ENCODE assay signal across 11 mouse cellular contexts in genomic region chr13:58472455-58472854, GRCm38 (mm10).
DNase-seq lines count a peak whose midpoint lies in the region; ATAC-seq and TF ChIP-seq lines count a peak whose summit lies in the region.
"Had no signal": no experiment of that assay in that cellular context is flagged by ENCODE, and none has a peak within 500 bp of the region (broad histone marks: within the 10 kb centered on the region; RNA-seq: fewer than 3 reads in every experiment).

No protein-coding gene starts in this region.

- peak; percentile 5 for DNase-seq in gastrocnemius, adult 18-20 months (ENCODE audit: low spot score)
- DNase-seq in gastrocnemius, postnatal 25 days, result no peak
- peak; percentile 54 for DNase-seq in hindbrain, postnatal 0 days (ENCODE audit: low spot score)
- peak; percentile 74 for DNase-seq in adrenal gland, postnatal 10 days
- no peak for DNase-seq in spleen, postnatal 10 days (ENCODE audit: low spot score in 2 of 2)
- DNase-seq: heart, postnatal 14 days had no signal

- no peak overlapping the region for H3K27ac ChIP-seq in hindbrain, postnatal 0 days
- H3K27ac ChIP-seq in hindbrain, embryonic 16.5 days (ENCODE audit: low read depth, low read length), result no peak overlapping the region
- no peak overlapping the region for H3K27ac ChIP-seq in intestine, embryonic 15.5 days
- H3K27ac ChIP-seq: embryonic facial prominence, embryonic 15.5 days; stomach, embryonic 15.5 days had no signal

- ATAC-seq in hindbrain, postnatal 0 days, result no peak
- ATAC-seq in hindbrain, embryonic 16.5 days, result no peak
- ATAC-seq in intestine, embryonic 15.5 days, result no peak

- 0 out of 2 replicates have a peak, but pooled peaks cover 6% of the 10 kb centered on the region for H3K4me1 ChIP-seq in hindbrain, postnatal 0 days (ENCODE audit: insufficient read depth, low read length)
- H3K4me1 ChIP-seq in hindbrain, embryonic 16.5 days (ENCODE audit: control insufficient read depth, insufficient read depth, low read depth, low read length), result peaks cover 5% of the 10 kb centered on the region
- peaks cover 75% of the 10 kb centered on the region for H3K4me1 ChIP-seq in E14TG2a.4 (replicated peaks; ENCODE audit: low read depth, low read length)
- no peaks in the 10 kb centered on the region for H3K4me1 ChIP-seq in intestine, embryonic 15.5 days (replicated peaks)

- H3K4me2 ChIP-seq in hindbrain, postnatal 0 days (ENCODE audit: low read depth, low read length), result 0 out of 2 replicates have a peak overlapping the region, but pooled peaks have one; percentile 56
- H3K4me2 ChIP-seq in hindbrain, embryonic 16.5 days (ENCODE audit: low read length), result no peak overlapping the region
- no peak overlapping the region for H3K4me2 ChIP-seq in intestine, embryonic 15.5 days (replicated peaks)

- H3K9me3 ChIP-seq in hindbrain, postnatal 0 days (ENCODE audit: low read length), result no peaks in the 10 kb centered on the region
- peaks cover 3% of the 10 kb centered on the region; the same call in 1 of the 2 replicates for H3K9me3 ChIP-seq in hindbrain, embryonic 16.5 days (ENCODE audit: control insufficient read depth, low read length)
- peaks cover 14% of the 10 kb centered on the region for H3K9me3 ChIP-seq in E14TG2a.4 (ENCODE audit: low read length)
- no peaks in the 10 kb centered on the region for H3K9me3 ChIP-seq in intestine, embryonic 15.5 days
- H3K9me3 ChIP-seq: embryonic facial prominence, embryonic 15.5 days; stomach, embryonic 15.5 days had no signal

- no peak overlapping the region for H3K4me3 ChIP-seq in hindbrain, postnatal 0 days (ENCODE audit: low read length)
- no peak overlapping the region for H3K4me3 ChIP-seq in hindbrain, embryonic 16.5 days (ENCODE audit: low read length)
- H3K4me3 ChIP-seq in E14TG2a.4 (replicated peaks; ENCODE audit: low read length), result peak overlapping the region; percentile 74
- H3K4me3 ChIP-seq in intestine, embryonic 15.5 days (replicated peaks), result no peak overlapping the region

- no peaks in the 10 kb centered on the region for H3K36me3 ChIP-seq in hindbrain, postnatal 0 days (ENCODE audit: insufficient read depth, low read length)
- H3K36me3 ChIP-seq in hindbrain, embryonic 16.5 days (ENCODE audit: control insufficient read depth, insufficient read depth, low read length), result no peaks in the 10 kb centered on the region
- H3K36me3 ChIP-seq in E14TG2a.4 (ENCODE audit: insufficient read depth, low read length), result no peaks in the 10 kb centered on the region
- H3K36me3 ChIP-seq in intestine, embryonic 15.5 days, result no peaks in the 10 kb centered on the region
- H3K36me3 ChIP-seq: embryonic facial prominence, embryonic 15.5 days; stomach, embryonic 15.5 days had no signal

- WGBS in hindbrain, postnatal 0 days, result 69% methylated on average over 14 of the region's 14 CpGs
- WGBS in hindbrain, embryonic 16.5 days, result 74% methylated on average over 14 of the region's 14 CpGs
- WGBS in intestine, embryonic 15.5 days, result 82% methylated on average over 14 of the region's 14 CpGs

- H3K27me3 ChIP-seq in hindbrain, postnatal 0 days (ENCODE audit: insufficient read depth, low read length), result no peaks in the 10 kb centered on the region
- peaks cover 4% of the 10 kb centered on the region for H3K27me3 ChIP-seq in hindbrain, embryonic 16.5 days (replicated peaks; ENCODE audit: control insufficient read depth, insufficient read depth, low read length)
- no peaks in the 10 kb centered on the region for H3K27me3 ChIP-seq in E14TG2a.4 (ENCODE audit: insufficient read depth, low read length)
- peaks cover 9% of the 10 kb centered on the region for H3K27me3 ChIP-seq in intestine, embryonic 15.5 days (replicated peaks)

- no peak overlapping the region for H3K9ac ChIP-seq in hindbrain, postnatal 0 days (replicated peaks; ENCODE audit: low read length)
- H3K9ac ChIP-seq in hindbrain, embryonic 16.5 days (ENCODE audit: low read depth, low read length), result no peak overlapping the region
- H3K9ac ChIP-seq in intestine, embryonic 15.5 days, result no peak overlapping the region
- H3K9ac ChIP-seq: embryonic facial prominence, embryonic 15.5 days; stomach, embryonic 15.5 days had no signal

- TF ChIP-seq CTCF in hindbrain, postnatal 0 days (IDR thresholded peaks at IDR 0.05; ENCODE audit: low read depth), result no peak
- no peak for TF ChIP-seq CTCF in E14TG2a.4 (conservative IDR thresholded peaks at IDR 0.05; ENCODE audit: low read length)

Comparison
In these comparisons a context has a peak if more than half of its experiments do, and no peak if none do; other contexts are left out.
1. DNase-seq: peak in gastrocnemius, adult 18-20 months (single experiment), hindbrain, postnatal 0 days (single experiment) and adrenal gland, postnatal 10 days (single experiment); none in gastrocnemius, postnatal 25 days (single experiment) and spleen, postnatal 10 days (0 of 2).